Mouse (Mus musculus) heart, embryonic 14.5 days (tissue): Measurements from ENCODE around the gene Mlst8. TPM values are rescaled to one million over a fixed set of nuclear protein-coding genes. Genes with fewer than 3 reads are reported as not detected.

Experiments
- ATAC-seq: fragments of 200-750 bp; cut with Nextera tagmentation; 2 replicates; pipeline ENCODE4 v1.8.0; 2017; ENCODE audit warnings: low read depth, moderate TSS enrichment; ENCODE audit not compliant: insufficient number of reproducible peaks, insufficient read depth, low FRiP score
- H3K27ac ChIP-seq, 2 experiments: fragments of 200-500 bp in 1 of 2; fragments of 300-500 bp in 1 of 2; sonication (generic) in 1 of 2; replicated peaks in 1 of 2; 2 replicates each; pipeline ENCODE4 v1.5.1; 2012 to 2014; ENCODE audit warnings: low read depth in 2 of 2, low read length in 2 of 2, control low read depth in 1 of 2, mild to moderate bottlenecking in 1 of 2, mixed read lengths in 1 of 2; ENCODE audit not compliant: control insufficient read depth in 1 of 2, insufficient read depth in 1 of 2
- H3K27me3 ChIP-seq: fragments of 300-500 bp; sonication (generic); 2 replicates; pipeline ENCODE4 v1.6.1; 2014; ENCODE audit warnings: mild to moderate bottlenecking, low read length, control low read depth; ENCODE audit not compliant: control insufficient read depth, insufficient read depth
- H3K36me3 ChIP-seq: fragments of 300-500 bp; sonication (generic); 2 replicates; pipeline ENCODE4 v1.6.1; 2014; ENCODE audit warnings: mild to moderate bottlenecking, control low read depth, low read length, mixed read lengths; ENCODE audit not compliant: control insufficient read depth, insufficient read depth
- H3K4me1 ChIP-seq, 2 experiments: fragments of 200-500 bp in 1 of 2; fragments of 300-500 bp in 1 of 2; sonication (generic) in 1 of 2; 2 replicates each; pipeline ENCODE4 v1.6.1; 2012 to 2014; ENCODE audit warnings: low read length in 2 of 2, control low read depth in 1 of 2, mixed read lengths in 1 of 2; ENCODE audit not compliant: control insufficient read depth in 2 of 2, insufficient read depth in 2 of 2
- H3K4me2 ChIP-seq: fragments of 300-500 bp; sonication (generic); 2 replicates; pipeline ENCODE4 v1.6.1; 2014; ENCODE audit warnings: mild to moderate bottlenecking, low read length
- H3K4me3 ChIP-seq, 2 experiments: fragments of 200-500 bp in 1 of 2; fragments of 300-500 bp in 1 of 2; sonication (generic) in 1 of 2; 2 replicates each; pipeline ENCODE4 v1.5.1; 2012 to 2014; ENCODE audit warnings: low read length in 2 of 2, mild to moderate bottlenecking in 2 of 2, control low read depth in 1 of 2, low read depth in 1 of 2, moderate library complexity in 1 of 2; ENCODE audit not compliant: control insufficient read depth in 1 of 2, insufficient read depth in 1 of 2
- H3K9ac ChIP-seq: fragments of 300-500 bp; sonication (generic); 2 replicates; pipeline ENCODE4 v1.6.1; 2014; ENCODE audit warnings: mild to moderate bottlenecking, low read length
- H3K9me3 ChIP-seq: fragments of 300-500 bp; sonication (generic); 2 replicates; pipeline ENCODE4 v1.6.1; 2016; ENCODE audit warnings: low read length, control low read depth; ENCODE audit not compliant: control insufficient read depth
- WGBS: fragments of 180-500 bp; shearing (Covaris S2); extraction: QIAGEN DNeasy Blood & Tissue Kit; methylation state at CpG from one replicate; pipeline ENCODE4 v1.1.7; 2014; 5-methylcytosine and 5-hydroxymethylcytosine counted together
- polyA plus RNA-seq: library from polyadenylated mRNA; unstranded; fragments of >200 nt; fragmentation: Nextera tagmentation; extraction: Ambion mirVana; gene quantifications from 2 replicates; pipeline ENCODE4 v1.2.1, GENCODE M21; 2014

Mlst8 gene
- polyA plus RNA-seq, 1 experiment from 2014 or later, result 17.5 TPM

- Histone ChIP-seq H3K27ac (peak overlapping the region; percentile 8 to 37; a peak in 2 of 4 replicates), H3K4me3 (peak overlapping the region in 1 of 2 experiments; percentile 93; a peak in 2 of 4 replicates), H3K4me2 (peak overlapping the region; percentile 98), H3K9ac (peak overlapping the region; percentile 95), H3K27me3 (no peaks in the 10 kb centered on the region), H3K36me3 (peaks cover 54% of the 10 kb centered on the region), H3K4me1 (peaks cover 16 to 23% of the 10 kb centered on the region in 2 experiments), H3K9me3 (no peaks in the 10 kb centered on the region)
- no peak for ATAC-seq
- WGBS, result 61% methylated on average over 4 of the region's 4 CpGs
Measured at GRCm38 (mm10) chr17:24472512-24472911, 6.4 kb downstream of the Mlst8 start.

- under 1% methylated on average over 68 of the region's 68 CpGs for WGBS
- no peaks in the 10 kb centered on the region for H3K9me3 ChIP-seq
- H3K27me3 ChIP-seq, result no peaks in the 10 kb centered on the region
- peak overlapping the region; percentile 59 to 83 for H3K27ac ChIP-seq
- ATAC-seq, result peak; percentile 29
- H3K9ac ChIP-seq, result peak overlapping the region; percentile 95
- peaks cover 38% of the 10 kb centered on the region for H3K36me3 ChIP-seq
- H3K4me1 ChIP-seq, result peaks cover 16 to 23% of the 10 kb centered on the region in 2 experiments
- H3K4me3 ChIP-seq, result peak overlapping the region; percentile 70 to 93
- peak overlapping the region; percentile 98 for H3K4me2 ChIP-seq
Measured at GRCm38 (mm10) chr17:24470701-24471527, 8.0 kb downstream of the Mlst8 start.

- WGBS, result under 1% methylated on average over 69 of the region's 75 CpGs
- peaks cover 16 to 23% of the 10 kb centered on the region in 2 experiments for H3K4me1 ChIP-seq
- H3K27ac ChIP-seq, result peak within 1 kb of the TSS; percentile 83 to 90
- peak within 1 kb of the TSS; percentile 70 to 93 for H3K4me3 ChIP-seq
- peaks cover 29% of the 10 kb centered on the region for H3K36me3 ChIP-seq
- peak within 1 kb of the TSS; percentile 98 for H3K4me2 ChIP-seq
- ATAC-seq, result peak; percentile 97
- H3K9ac ChIP-seq, result peak within 1 kb of the TSS; percentile 95
- H3K27me3 ChIP-seq, result no peaks in the 10 kb centered on the region
- no peaks in the 10 kb centered on the region for H3K9me3 ChIP-seq
Measured at GRCm38 (mm10) chr17:24469910-24470602, 8.8 kb downstream of the Mlst8 start, which contains the start of the genes E4f1 and Pgp. E4f1 (minus strand) TSS chr17:24470313. Pgp (plus strand) TSS chr17:24470392.

GRCm38 (mm10) chr17:24469336-24469909 lies 9.5 kb downstream of the Mlst8 start:
- Histone ChIP-seq H3K9me3 (no peaks in the 10 kb centered on the region), H3K4me1 (peaks cover 16 to 23% of the 10 kb centered on the region in 2 experiments), H3K27me3 (no peaks in the 10 kb centered on the region), H3K4me3 (peak overlapping the region; percentile 70 to 93), H3K36me3 (peaks cover 23% of the 10 kb centered on the region), H3K27ac (peak overlapping the region; percentile 83 to 90), H3K4me2 (peak overlapping the region; percentile 98), H3K9ac (peak overlapping the region; percentile 95)
- no peak for ATAC-seq
- 16% methylated on average over 7 of the region's 7 CpGs for WGBS

GRCm38 (mm10) chr17:24468636-24469246 lies 10.1 kb downstream of the Mlst8 start:
- Histone ChIP-seq H3K4me2 (no peak overlapping the region), H3K36me3 (peaks cover 17% of the 10 kb centered on the region), H3K4me3 (no peak overlapping the region), H3K27me3 (no peaks in the 10 kb centered on the region), H3K9ac (no peak overlapping the region), H3K27ac (no peak overlapping the region), H3K4me1 (peaks cover 13 to 21% of the 10 kb centered on the region in 2 experiments), H3K9me3 (no peaks in the 10 kb centered on the region)
- 92% methylated on average over 5 of the region's 5 CpGs for WGBS
- no peak for ATAC-seq

- Histone ChIP-seq H3K9ac (no peak overlapping the region), H3K27me3 (no peaks in the 10 kb centered on the region), H3K27ac (no peak overlapping the region), H3K9me3 (no peaks in the 10 kb centered on the region), H3K4me3 (no peak overlapping the region), H3K4me2 (no peak overlapping the region), H3K4me1 (peaks cover 7 to 10% of the 10 kb centered on the region in 2 experiments), H3K36me3 (no peaks in the 10 kb centered on the region)
- 44% methylated on average over 6 of the region's 6 CpGs for WGBS
- no peak for ATAC-seq
Measured at GRCm38 (mm10) chr17:24463374-24464133, 15.3 kb downstream of the Mlst8 start.
